Mouse (Mus musculus) MEL (cell line): ENCODE measurements around the gene Vegfa.

Experiments used
- CTCF ChIP-seq, 3 experiments: IDR thresholded peaks in 2 of 3; conservative IDR thresholded peaks in 1 of 3; 2 replicates each; pipeline ENCODE4 v1.5.1; 2011 to 2012; ENCODE audit warnings: low read length in 3 of 3, low read depth in 2 of 3, mild to moderate bottlenecking in 2 of 3, improper control_type of control experiment in 1 of 3, inconsistent platforms in 1 of 3, mixed read lengths in 1 of 3, moderate library complexity in 1 of 3; ENCODE audit not compliant: control insufficient read depth in 1 of 3, insufficient read depth in 1 of 3, poor library complexity in 1 of 3, severe bottlenecking in 1 of 3
- MAFK ChIP-seq: IDR thresholded peaks from 2 replicates; pipeline ENCODE4 v1.6.1; 2011; ENCODE audit warnings: low read depth, mild to moderate bottlenecking, low read length, improper control_type of control experiment, borderline replicate concordance
- ZNF384 ChIP-seq: IDR thresholded peaks from 2 replicates; pipeline ENCODE4 v1.6.1; 2012; ENCODE audit warnings: low read depth, mild to moderate bottlenecking, inconsistent platforms, low read length, improper control_type of control experiment

DNA sequence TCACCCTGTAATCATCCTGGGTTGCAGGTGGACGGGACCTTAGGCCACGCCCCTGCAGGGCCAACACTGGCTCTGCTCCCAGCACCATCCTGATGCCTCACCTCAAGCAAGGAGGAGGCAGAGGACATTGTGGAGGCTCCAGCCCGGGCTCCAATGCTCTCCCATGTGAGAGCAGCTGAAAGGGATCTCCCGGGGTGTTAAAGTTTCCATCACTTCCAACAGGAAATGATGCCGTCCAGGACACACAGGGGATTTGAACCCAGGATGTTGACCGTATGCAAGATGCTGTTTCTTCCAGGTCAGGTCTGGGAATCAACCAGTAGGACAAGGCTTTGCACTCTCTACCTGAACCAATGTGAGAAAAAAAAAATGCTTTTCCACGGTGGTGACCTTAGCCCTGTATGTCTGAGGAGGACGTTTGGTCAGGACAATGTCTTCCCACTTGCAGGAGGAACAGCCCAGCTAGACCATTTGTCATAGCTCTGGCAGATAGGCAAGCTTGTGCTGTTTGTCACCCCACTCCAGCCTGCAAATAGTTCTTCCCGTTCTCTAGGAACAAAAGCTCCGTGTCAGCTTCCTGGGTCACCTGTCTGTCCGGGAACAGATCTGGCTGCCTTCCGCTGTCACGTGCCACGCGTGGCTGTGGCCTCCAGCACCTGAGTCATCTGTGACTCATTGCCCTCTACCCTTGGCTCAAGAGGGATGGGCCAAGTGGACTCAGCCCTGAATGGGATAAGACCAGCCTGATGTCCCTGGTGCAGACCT, 28.3 kb downstream of the Vegfa start:
- TF ChIP-seq MAFK (no peak), ZNF384 (no peak), CTCF (IDR thresholded peaks at IDR 0.05 in 2 of 3, conservative IDR thresholded peaks at IDR 0.05 in 1 of 3; ENCODE audit: control insufficient read depth in 1 of 3, insufficient read depth in 1 of 3, low read depth in 2 of 3, low read length in 3 of 3, poor library complexity in 1 of 3, severe bottlenecking in 1 of 3) (no peak)
